Mouse (Mus musculus) thymus, adult 2 months (tissue): ENCODE data around the gene Gstt4. TPM values are rescaled to one million over a fixed set of nuclear protein-coding genes. Genes with fewer than 3 reads are reported as not detected.

ENCODE experiments used
- DNase-seq: peaks from one replicate; pipeline ENCODE4 v3.0.0; 2021
- H3K27ac ChIP-seq: fragments of 200-500 bp; 2 replicates; pipeline ENCODE4 v1.5.1; 2012; ENCODE audit warnings: low read length, control low read depth; ENCODE audit not compliant: control insufficient read depth, insufficient read depth
- H3K27me3 ChIP-seq: fragments of 200-500 bp; 2 replicates; pipeline ENCODE4 v1.6.1; 2012; ENCODE audit warnings: mild to moderate bottlenecking, low read length, moderate library complexity, mixed read lengths; ENCODE audit not compliant: control insufficient read depth, insufficient read depth
- H3K36me3 ChIP-seq: fragments of 200-500 bp; 2 replicates; pipeline ENCODE4 v1.6.1; 2012; ENCODE audit warnings: mild to moderate bottlenecking, low read length, moderate library complexity; ENCODE audit not compliant: control insufficient read depth, insufficient read depth
- H3K4me1 ChIP-seq: fragments of 200-500 bp; replicated peaks from 2 replicates; pipeline ENCODE4 v1.6.1; 2012; ENCODE audit warnings: low read length; ENCODE audit not compliant: control insufficient read depth, insufficient read depth
- H3K4me3 ChIP-seq: fragments of 200-500 bp; 2 replicates; pipeline ENCODE4 v1.5.1; 2012; ENCODE audit warnings: mild to moderate bottlenecking, low read length, control low read depth, moderate library complexity; ENCODE audit not compliant: control insufficient read depth, insufficient read depth
- CTCF ChIP-seq: fragments of 200-500 bp; IDR thresholded peaks from 2 replicates; pipeline ENCODE4 v1.5.1; 2012; ENCODE audit warnings: mild to moderate bottlenecking, control low read depth, low read length, moderate library complexity, borderline replicate concordance; ENCODE audit not compliant: control insufficient read depth, poor library complexity, insufficient read depth; ENCODE audit errors: extremely low read depth
- POLR2A ChIP-seq: fragments of 200-500 bp; IDR thresholded peaks from 2 replicates; pipeline ENCODE4 v1.6.1; 2012; ENCODE audit warnings: mild to moderate bottlenecking, low read length, control low read depth, moderate library complexity; ENCODE audit not compliant: control insufficient read depth, poor library complexity, insufficient read depth; ENCODE audit errors: extremely low read depth
- WGBS: fragments of 180-500 bp; shearing (Covaris S2); methylation state at CpG from one replicate; pipeline ENCODE4 v1.1.7; 2018; 5-methylcytosine and 5-hydroxymethylcytosine counted together
- polyA plus RNA-seq: library from polyadenylated mRNA; depleted of rRNA; stranded (reverse); fragments of >200 nt; gene quantifications from 2 replicates; pipeline ENCODE4 v1.2.3, GENCODE M21; 2012

Gstt4 gene
- polyA plus RNA-seq, 1 experiment: 0.26 TPM

DNA sequence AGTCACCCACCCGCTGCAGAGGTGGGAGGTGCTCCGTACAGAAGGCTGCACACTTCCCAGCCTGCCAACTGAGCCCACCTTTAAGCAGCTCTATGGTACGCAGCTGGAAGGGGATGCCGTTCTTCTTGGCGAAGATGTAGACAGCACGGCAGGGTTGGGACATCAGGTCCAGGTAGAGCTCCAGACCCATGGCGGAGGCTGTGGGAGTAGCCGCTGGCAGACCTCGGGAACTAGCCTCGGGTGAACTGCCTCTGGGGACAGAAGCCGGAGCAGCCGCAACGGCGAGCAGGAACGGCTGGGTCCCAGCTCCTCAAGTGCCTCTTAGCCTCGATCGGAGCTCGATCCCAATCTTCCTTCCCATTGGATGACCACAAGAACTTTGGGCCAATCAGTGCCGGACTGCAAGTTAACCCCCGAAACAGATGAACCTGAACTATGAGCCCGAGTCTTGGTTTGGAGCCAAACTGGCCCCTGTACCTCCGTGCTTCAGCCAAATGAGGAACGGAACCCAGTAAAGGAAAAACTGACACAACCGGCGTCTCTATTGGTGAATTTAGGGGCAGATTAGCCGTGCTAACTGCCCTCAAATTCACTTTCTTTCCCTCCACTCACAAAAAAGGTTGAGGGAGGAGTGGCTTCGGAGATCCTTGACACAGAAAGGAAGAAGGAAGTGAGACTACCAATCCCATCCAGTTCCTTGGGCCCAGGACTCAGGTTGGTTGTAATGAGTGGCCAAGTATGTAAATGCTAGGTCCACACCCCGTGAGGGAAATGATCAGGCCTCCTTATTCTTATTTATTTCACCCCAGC is 41.4 kb downstream of the Gstt4 start, which contains the start of the genes Gm20441 and Gstt3:
Gene Gm20441 (minus strand): TSS at position 186 of the 810 bp plus-strand sequence.
Gene Gstt3 (minus strand): TSS at position 646 of the 810 bp plus-strand sequence.
- Histone ChIP-seq H3K27ac (no peak within 1 kb of the TSS), H3K27me3 (0 out of 2 replicates have a peak, but pooled peaks cover 2% of the 10 kb centered on the region), H3K36me3 (no peaks in the 10 kb centered on the region), H3K4me3 (peak within 1 kb of the TSS; percentile 39), H3K4me1 (peaks cover 19% of the 10 kb centered on the region)
- peak; percentile 24 for DNase-seq
- TF ChIP-seq CTCF (no peak), POLR2A (no peak)
- WGBS: 2% methylated on average over 28 of the region's 28 CpGs

GRCm38 (mm10) chr10:75779206-75780174 is 42.9 kb downstream of the Gstt4 start:
- no peak for TF ChIP-seq POLR2A
- no peak for TF ChIP-seq CTCF
- Histone ChIP-seq H3K27ac (no peak overlapping the region), H3K4me3 (no peak overlapping the region), H3K36me3 (no peaks in the 10 kb centered on the region), H3K4me1 (peaks cover 19% of the 10 kb centered on the region), H3K27me3 (0 out of 2 replicates have a peak, but pooled peaks cover 2% of the 10 kb centered on the region)
- no peak for DNase-seq
- WGBS: 60% methylated on average over 15 of the region's 15 CpGs

DNA sequence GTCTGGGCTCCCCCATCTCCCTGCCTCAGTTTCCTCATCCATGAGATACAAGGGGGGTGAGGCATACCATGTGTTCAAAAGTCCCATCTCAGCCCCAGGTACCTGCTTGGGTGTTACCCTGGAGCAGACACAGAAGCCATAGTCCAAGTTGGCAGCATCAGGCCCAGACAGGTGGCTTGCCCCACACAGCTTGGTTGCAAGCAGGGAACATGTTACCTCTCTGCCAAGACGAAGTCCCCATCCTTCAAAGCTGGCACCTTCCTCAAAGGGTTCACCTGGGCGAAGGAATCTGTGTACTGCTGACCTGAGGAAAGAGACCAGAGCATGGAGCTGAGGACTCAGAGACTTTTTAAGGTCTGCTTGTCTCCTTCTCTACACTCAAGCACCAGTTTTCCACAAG is 44.5 kb downstream of the Gstt4 start:
- WGBS: 93% methylated on average over 2 of the region's 2 CpGs
- 0 out of 2 replicates have a peak, but pooled peaks cover 2% of the 10 kb centered on the region for H3K27me3 ChIP-seq

GRCm38 (mm10) chr10:75776562-75776961 is 45.8 kb downstream of the Gstt4 start:
- Histone ChIP-seq H3K27ac (no peak overlapping the region), H3K4me1 (peaks cover 27% of the 10 kb centered on the region), H3K4me3 (no peak overlapping the region), H3K36me3 (no peaks in the 10 kb centered on the region), H3K27me3 (0 out of 2 replicates have a peak, but pooled peaks cover 2% of the 10 kb centered on the region)
- 95% methylated on average over 6 of the region's 6 CpGs for whole genome bisulfite sequencing
- TF ChIP-seq CTCF (no peak), POLR2A (no peak)
- DNase-seq: no peak

More for the DNA sequence above, 44.5 kb downstream of the Gstt4 start:
- TF ChIP-seq CTCF: no peak
- TF ChIP-seq POLR2A: no peak
- Histone ChIP-seq H3K4me1 (peaks cover 20% of the 10 kb centered on the region), H3K27ac (no peak overlapping the region), H3K4me3 (no peak overlapping the region), H3K36me3 (no peaks in the 10 kb centered on the region)
- no peak for DNase-seq

DNA sequence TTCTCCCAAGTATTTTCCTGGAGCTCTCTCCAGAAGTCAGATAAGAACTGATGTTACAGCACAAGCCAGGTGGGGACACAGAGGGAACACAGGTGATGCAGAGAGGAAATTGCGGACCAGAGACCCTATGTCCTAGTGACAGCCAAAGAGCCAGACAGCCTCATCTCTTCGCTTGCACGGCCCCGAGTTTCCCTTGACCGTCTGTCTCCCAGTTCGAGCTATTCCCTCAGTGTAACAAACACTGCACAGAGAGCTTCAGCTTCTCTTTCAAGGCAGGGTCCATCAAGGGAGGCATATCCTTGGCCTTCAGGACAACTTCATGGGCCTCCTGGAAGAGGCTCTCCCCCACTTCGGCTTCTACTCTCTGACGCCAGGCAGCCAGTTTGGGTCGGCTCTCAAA is 47.8 kb downstream of the Gstt4 start:
- DNase-seq: no peak
- no peaks in the 10 kb centered on the region for H3K27me3 ChIP-seq
- no peak for TF ChIP-seq CTCF
- no peak for TF ChIP-seq POLR2A
- no peaks in the 10 kb centered on the region for H3K36me3 ChIP-seq
- 95% methylated on average over 9 of the region's 9 CpGs for WGBS
- no peak overlapping the region for H3K4me3 ChIP-seq
- H3K4me1 ChIP-seq: peaks cover 11% of the 10 kb centered on the region
- H3K27ac ChIP-seq: no peak overlapping the region

- H3K4me1 ChIP-seq: peaks cover 8% of the 10 kb centered on the region
- H3K27me3 ChIP-seq: no peaks in the 10 kb centered on the region
- H3K27ac ChIP-seq: no peak overlapping the region
- TF ChIP-seq POLR2A: no peak
- TF ChIP-seq CTCF: no peak
- 98% methylated on average over 5 of the region's 5 CpGs for WGBS
- DNase-seq: no peak
- no peak overlapping the region for H3K4me3 ChIP-seq
- H3K36me3 ChIP-seq: no peaks in the 10 kb centered on the region
These were observed 48.2 kb downstream of the Gstt4 start for GRCm38 (mm10) chr10:75774102-75774501.
